Mouse (Mus musculus): ENCODE measurements around the gene Gm2115. TPM values are rescaled to one million over a fixed set of nuclear protein-coding genes. Genes with fewer than 3 reads are reported as not detected.

Gene Gm2115
- polyA plus RNA-seq, 1 experiment from 2014 or later = 0.56 TPM

GRCm38 (mm10) chr7:84546667-84547066 is 17.9 kb downstream of the Gm2115 start:
- Histone ChIP-seq H3K9me3 (replicated peaks) (no peaks in the 10 kb centered on the region), H3K9ac (no peak overlapping the region), H3K4me1 (no peaks in the 10 kb centered on the region), H3K4me2 (replicated peaks) (no peak overlapping the region), H3K27me3 (no peaks in the 10 kb centered on the region), H3K27ac (replicated peaks) (no peak overlapping the region), H3K36me3 (no peaks in the 10 kb centered on the region), H3K4me3 (replicated peaks) (no peak overlapping the region)
- no peak for ATAC-seq (ENCODE audit: insufficient number of reproducible peaks, low FRiP score, low TSS enrichment, low read depth)
- 64% methylated on average over 4 of the region's 4 CpGs for WGBS

DNA sequence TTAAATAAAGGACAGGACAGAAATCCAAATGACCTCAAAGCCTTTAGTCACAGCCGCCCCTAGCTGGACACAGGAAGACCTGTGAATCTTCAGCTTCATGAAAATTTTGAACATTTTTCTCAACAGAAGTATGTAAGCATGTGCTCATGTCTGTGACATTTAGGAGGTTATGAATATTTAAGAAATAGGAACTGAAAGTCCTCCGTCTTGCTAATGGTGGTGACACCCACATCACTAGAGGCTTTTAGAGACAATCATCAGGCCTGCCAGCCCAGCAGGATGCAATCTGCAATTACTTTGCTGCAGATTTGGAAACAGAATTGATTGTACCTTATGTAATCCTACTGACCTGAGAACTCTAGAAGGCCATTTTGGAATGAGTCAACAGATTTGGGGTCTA is 22.7 kb downstream of the Gm2115 start:
- no peak overlapping the region for H3K9ac ChIP-seq
- WGBS = 83% methylated on average over 2 of the region's 2 CpGs
- H3K27me3 ChIP-seq = no peaks in the 10 kb centered on the region

GRCm38 (mm10) chr7:84555294-84555693 is 26.5 kb downstream of the Gm2115 start:
- Histone ChIP-seq H3K27me3 (no peaks in the 10 kb centered on the region), H3K9ac (no peak overlapping the region), H3K27ac (replicated peaks) (no peak overlapping the region), H3K36me3 (no peaks in the 10 kb centered on the region), H3K9me3 (replicated peaks) (no peaks in the 10 kb centered on the region), H3K4me1 (no peaks in the 10 kb centered on the region), H3K4me2 (replicated peaks) (no peak overlapping the region), H3K4me3 (replicated peaks) (no peak overlapping the region)
- WGBS = 75% methylated on average over 3 of the region's 3 CpGs
- ATAC-seq (ENCODE audit: insufficient number of reproducible peaks, low FRiP score, low TSS enrichment, low read depth) = no peak

More for the DNA sequence above, 22.7 kb downstream of the Gm2115 start:
- no peaks in the 10 kb centered on the region for H3K9me3 ChIP-seq (replicated peaks)
- H3K4me1 ChIP-seq = no peaks in the 10 kb centered on the region
- H3K4me2 ChIP-seq (replicated peaks) = no peak overlapping the region
- H3K4me3 ChIP-seq (replicated peaks) = no peak overlapping the region
- H3K27ac ChIP-seq (replicated peaks) = no peak overlapping the region
- no peaks in the 10 kb centered on the region for H3K36me3 ChIP-seq
- no peak for ATAC-seq (ENCODE audit: insufficient number of reproducible peaks, low FRiP score, low TSS enrichment, low read depth)

GRCm38 (mm10) chr7:84557332-84557731 is 28.6 kb downstream of the Gm2115 start:
- no peak overlapping the region for H3K4me2 ChIP-seq (replicated peaks)
- H3K36me3 ChIP-seq = no peaks in the 10 kb centered on the region
- H3K4me1 ChIP-seq = no peaks in the 10 kb centered on the region
- H3K4me3 ChIP-seq (replicated peaks) = no peak overlapping the region
- 52% methylated on average over 3 of the region's 3 CpGs for WGBS
- no peaks in the 10 kb centered on the region for H3K27me3 ChIP-seq
- no peaks in the 10 kb centered on the region for H3K9me3 ChIP-seq (replicated peaks)
- H3K9ac ChIP-seq = no peak overlapping the region
- ATAC-seq (ENCODE audit: insufficient number of reproducible peaks, low FRiP score, low TSS enrichment, low read depth) = no peak
- no peak overlapping the region for H3K27ac ChIP-seq (replicated peaks)

- no peaks in the 10 kb centered on the region for H3K4me1 ChIP-seq
- no peak overlapping the region for H3K4me2 ChIP-seq (replicated peaks)
- 97% methylated on average over 1 of the region's 1 CpGs for WGBS
- no peaks in the 10 kb centered on the region for H3K9me3 ChIP-seq (replicated peaks)
- H3K27me3 ChIP-seq = no peaks in the 10 kb centered on the region
- no peak overlapping the region for H3K9ac ChIP-seq
- H3K36me3 ChIP-seq = no peaks in the 10 kb centered on the region
- no peak overlapping the region for H3K4me3 ChIP-seq (replicated peaks)
- no peak overlapping the region for H3K27ac ChIP-seq (replicated peaks)
- no peak for ATAC-seq (ENCODE audit: insufficient number of reproducible peaks, low FRiP score, low TSS enrichment, low read depth)
Observed at GRCm38 (mm10) chr7:84560500-84560899, 31.7 kb downstream of the Gm2115 start.

DNA sequence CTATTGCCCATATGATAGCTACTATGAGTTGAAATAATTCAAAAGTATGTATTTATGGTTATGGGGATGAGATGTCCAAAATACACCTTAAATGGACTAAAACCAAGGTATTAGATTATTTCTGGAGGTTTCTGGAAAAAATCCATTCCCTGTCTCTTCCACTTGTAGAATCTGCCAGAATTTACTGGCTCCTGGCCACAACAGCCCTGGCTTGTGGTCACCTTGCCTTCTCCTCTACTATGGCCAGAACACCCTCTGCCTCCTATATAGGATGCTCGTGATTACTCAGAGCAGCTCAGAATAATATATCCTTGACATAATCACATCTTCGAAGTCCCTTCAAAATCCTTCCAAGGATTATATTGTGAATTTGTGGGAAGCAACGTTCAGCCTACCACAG is 35.5 kb downstream of the Gm2115 start:
- H3K4me3 ChIP-seq (replicated peaks) = no peak overlapping the region
- no peak overlapping the region for H3K9ac ChIP-seq
- H3K36me3 ChIP-seq = no peaks in the 10 kb centered on the region
- no peak overlapping the region for H3K4me2 ChIP-seq (replicated peaks)
- H3K4me1 ChIP-seq = no peaks in the 10 kb centered on the region
- H3K27me3 ChIP-seq = no peaks in the 10 kb centered on the region
- no peak overlapping the region for H3K27ac ChIP-seq (replicated peaks)
- no peak for ATAC-seq (ENCODE audit: insufficient number of reproducible peaks, low FRiP score, low TSS enrichment, low read depth)
- no peaks in the 10 kb centered on the region for H3K9me3 ChIP-seq (replicated peaks)
- 78% methylated on average over 3 of the region's 3 CpGs for WGBS

- H3K4me3 ChIP-seq (replicated peaks) = no peak overlapping the region
- no peak overlapping the region for H3K27ac ChIP-seq (replicated peaks)
- ATAC-seq (ENCODE audit: insufficient number of reproducible peaks, low FRiP score, low TSS enrichment, low read depth) = no peak
- no peak overlapping the region for H3K4me2 ChIP-seq (replicated peaks)
- H3K27me3 ChIP-seq = no peaks in the 10 kb centered on the region
- WGBS = 72% methylated on average over 6 of the region's 6 CpGs
- no peaks in the 10 kb centered on the region for H3K4me1 ChIP-seq
- no peaks in the 10 kb centered on the region for H3K36me3 ChIP-seq
- H3K9me3 ChIP-seq (replicated peaks) = no peaks in the 10 kb centered on the region
- H3K9ac ChIP-seq = no peak overlapping the region
Observed at GRCm38 (mm10) chr7:84566200-84566599, 37.4 kb downstream of the Gm2115 start.

- Histone ChIP-seq H3K27me3 (no peaks in the 10 kb centered on the region), H3K9ac (no peak overlapping the region), H3K9me3 (replicated peaks) (no peaks in the 10 kb centered on the region), H3K4me2 (replicated peaks) (no peak overlapping the region), H3K4me1 (no peaks in the 10 kb centered on the region), H3K27ac (replicated peaks) (no peak overlapping the region), H3K4me3 (replicated peaks) (no peak overlapping the region), H3K36me3 (no peaks in the 10 kb centered on the region)
- no peak; the same call in 1 of the 2 replicates for ATAC-seq (ENCODE audit: insufficient number of reproducible peaks, low FRiP score, low TSS enrichment, low read depth)
- 80% methylated on average over 2 of the region's 2 CpGs for WGBS
Observed at GRCm38 (mm10) chr7:84577034-84577433, 48.3 kb downstream of the Gm2115 start.

DNA sequence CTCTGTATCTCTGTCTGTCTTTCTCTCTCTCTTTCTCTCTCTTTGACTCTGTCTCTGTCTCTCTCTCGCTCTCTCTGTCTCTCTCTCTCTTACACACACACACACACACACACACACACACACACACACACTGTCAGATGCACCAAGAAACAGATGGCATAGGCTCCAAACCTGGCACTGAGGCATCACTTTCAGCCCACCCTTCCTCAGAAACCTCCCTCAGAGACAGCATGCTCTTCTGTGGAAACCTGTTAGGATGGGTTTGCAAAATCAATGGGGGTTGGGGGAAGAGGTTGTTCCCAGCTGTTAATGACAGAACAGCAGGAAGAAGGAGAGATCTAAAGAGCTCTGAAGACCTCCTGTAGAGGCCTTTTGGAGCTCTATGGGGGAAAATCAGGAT is 50.1 kb downstream of the Gm2115 start:
- no peaks in the 10 kb centered on the region for H3K9me3 ChIP-seq (replicated peaks)
- no peaks in the 10 kb centered on the region for H3K4me1 ChIP-seq
- no peak overlapping the region for H3K4me3 ChIP-seq (replicated peaks)
- WGBS = 77% methylated on average over 1 of the region's 1 CpGs
- no peak for ATAC-seq (ENCODE audit: insufficient number of reproducible peaks, low FRiP score, low TSS enrichment, low read depth)
- H3K27me3 ChIP-seq = no peaks in the 10 kb centered on the region
- no peak overlapping the region for H3K4me2 ChIP-seq (replicated peaks)
- H3K27ac ChIP-seq (replicated peaks) = no peak overlapping the region
- no peaks in the 10 kb centered on the region for H3K36me3 ChIP-seq
- no peak overlapping the region for H3K9ac ChIP-seq

DNA sequence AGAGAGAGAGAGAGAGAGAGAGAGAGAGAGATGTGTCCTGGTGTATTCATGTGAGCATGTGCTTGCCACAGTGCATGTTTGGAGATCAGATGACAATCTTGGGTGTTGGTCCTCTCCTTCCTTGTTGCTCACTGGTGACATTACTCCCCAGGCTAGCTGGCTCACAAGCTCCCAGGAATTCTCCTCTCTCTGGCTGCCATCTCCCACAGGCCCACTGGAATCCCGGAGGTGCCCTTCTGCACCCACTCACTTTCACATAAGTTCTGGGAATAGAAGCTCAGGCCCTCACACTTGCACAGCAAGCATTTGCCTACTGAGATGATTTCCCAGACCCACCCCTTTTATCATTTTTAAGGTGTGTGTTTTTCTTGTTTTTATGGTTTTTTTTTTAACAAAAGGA is 51.0 kb downstream of the Gm2115 start:
- Histone ChIP-seq H3K27ac (replicated peaks) (no peak overlapping the region), H3K9ac (no peak overlapping the region), H3K4me1 (no peaks in the 10 kb centered on the region), H3K9me3 (replicated peaks) (no peaks in the 10 kb centered on the region), H3K36me3 (no peaks in the 10 kb centered on the region), H3K27me3 (no peaks in the 10 kb centered on the region), H3K4me3 (replicated peaks) (no peak overlapping the region), H3K4me2 (replicated peaks) (no peak overlapping the region)
- 71% methylated on average over 1 of the region's 1 CpGs for WGBS
- no peak for ATAC-seq (ENCODE audit: insufficient number of reproducible peaks, low FRiP score, low TSS enrichment, low read depth)

DNA sequence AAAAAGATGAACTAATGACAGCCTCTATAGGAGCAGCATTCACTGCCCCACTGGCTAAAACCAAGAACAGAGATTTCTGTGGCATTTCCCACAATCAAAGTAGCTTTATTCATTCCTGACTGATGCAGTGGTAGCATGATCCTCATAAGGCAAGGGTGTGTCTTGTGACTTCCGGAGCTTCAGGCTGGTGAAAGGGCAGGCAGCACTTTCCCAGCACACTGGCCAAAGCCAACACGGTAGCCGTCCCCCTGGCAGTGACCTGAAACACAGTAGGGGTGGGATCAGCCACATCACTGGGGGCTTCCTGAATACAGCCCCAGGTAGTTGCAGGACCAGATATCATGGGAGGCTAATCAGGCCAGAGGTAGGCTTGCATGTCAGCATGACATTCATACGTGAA is 56.3 kb downstream of the Gm2115 start:
- Histone ChIP-seq H3K27me3 (no peaks in the 10 kb centered on the region), H3K27ac (replicated peaks) (no peak overlapping the region), H3K4me2 (replicated peaks) (no peak overlapping the region), H3K4me3 (replicated peaks) (no peak overlapping the region), H3K36me3 (no peaks in the 10 kb centered on the region), H3K9me3 (replicated peaks) (no peaks in the 10 kb centered on the region), H3K4me1 (no peaks in the 10 kb centered on the region), H3K9ac (no peak overlapping the region)
- no peak for ATAC-seq (ENCODE audit: insufficient number of reproducible peaks, low FRiP score, low TSS enrichment, low read depth)
- 84% methylated on average over 4 of the region's 4 CpGs for WGBS

- Histone ChIP-seq H3K27ac (replicated peaks) (no peak overlapping the region), H3K27me3 (no peaks in the 10 kb centered on the region), H3K9ac (no peak overlapping the region), H3K4me3 (replicated peaks) (no peak overlapping the region), H3K4me2 (replicated peaks) (no peak overlapping the region), H3K36me3 (no peaks in the 10 kb centered on the region), H3K9me3 (replicated peaks) (no peaks in the 10 kb centered on the region), H3K4me1 (no peaks in the 10 kb centered on the region)
- no peak for ATAC-seq (ENCODE audit: insufficient number of reproducible peaks, low FRiP score, low TSS enrichment, low read depth)
- 58% methylated on average over 3 of the region's 3 CpGs for WGBS
Observed at GRCm38 (mm10) chr7:84586360-84587100, 57.8 kb downstream of the Gm2115 start.

All from embryonic facial prominence, embryonic 15.5 days (tissue).